ENCODE assay signal across 26 mouse cellular contexts in genomic region chr9:111643369-111643768, GRCm38 (mm10). TPM values are rescaled to one million over a fixed set of nuclear protein-coding genes. Genes with fewer than 3 reads are reported as not detected.
DNase-seq lines count a peak whose midpoint lies in the region; ATAC-seq lines count a peak whose summit lies in the region.
"Had no signal": no experiment of that assay in that cellular context is flagged by ENCODE, and none has a peak within 500 bp of the region (broad histone marks: within the 10 kb centered on the region; RNA-seq: fewer than 3 reads in every experiment).

No protein-coding gene starts in this region.

- H3K4me2 ChIP-seq in kidney, embryonic 14.5 days (replicated peaks; ENCODE audit: low read depth, low read length): no peak overlapping the region
- H3K4me2 ChIP-seq: embryonic facial prominence, embryonic 15.5 days; forebrain, embryonic 12.5 days; forebrain, embryonic 15.5 days; heart, embryonic 11.5 days; hindbrain, embryonic 12.5 days; hindbrain, embryonic 15.5 days had no signal

- peak; percentile 58 for DNase-seq in heart, adult 11 months
- no peak for DNase-seq in heart, adult 8-10 months (ENCODE audit: low spot score)
- DNase-seq in kidney, adult 9 months: peak; percentile 2
- peak; percentile 41 for DNase-seq in fibroblast of lung, adult 2 months (ENCODE audit: low read depth)
- DNase-seq: adrenal gland, adult 8-10 months; adrenal gland, postnatal 25 days; B cell, adult 2 months; cerebellum, adult 11-12 months; cerebellum, adult 8-10 months; cerebellum, postnatal 10 days; cerebellum, postnatal 36 days; embryo, embryonic 11 days; gastrocnemius, postnatal 10 days; gastrocnemius, postnatal 36 days had no signal

- H3K9ac ChIP-seq in kidney, embryonic 14.5 days (ENCODE audit: low read depth, low read length): no peak overlapping the region
- H3K9ac ChIP-seq: embryonic facial prominence, embryonic 15.5 days; forebrain, embryonic 12.5 days; forebrain, embryonic 15.5 days; hindbrain, embryonic 12.5 days; hindbrain, embryonic 15.5 days had no signal

- no peak overlapping the region for H3K27ac ChIP-seq in kidney, embryonic 14.5 days (ENCODE audit: low read depth, low read length)
- H3K27ac ChIP-seq: embryonic facial prominence, embryonic 15.5 days; forebrain, embryonic 12.5 days; forebrain, embryonic 15.5 days; hindbrain, embryonic 12.5 days; hindbrain, embryonic 15.5 days had no signal

- no peaks in the 10 kb centered on the region for H3K27me3 ChIP-seq in kidney, embryonic 14.5 days (ENCODE audit: control insufficient read depth, insufficient read depth, low read length)
- H3K27me3 ChIP-seq: CH12.LX; embryonic facial prominence, embryonic 15.5 days; forebrain, embryonic 12.5 days; forebrain, embryonic 15.5 days; hindbrain, embryonic 12.5 days; hindbrain, embryonic 15.5 days had no signal

- 54% methylated on average over 5 of the region's 5 CpGs for WGBS in kidney, embryonic 14.5 days

- H3K4me1 ChIP-seq in kidney, embryonic 14.5 days (ENCODE audit: control insufficient read depth, insufficient read depth, low read length): no peaks in the 10 kb centered on the region
- H3K4me1 ChIP-seq: embryonic facial prominence, embryonic 15.5 days; forebrain, embryonic 12.5 days; forebrain, embryonic 15.5 days; hindbrain, embryonic 12.5 days; hindbrain, embryonic 15.5 days had no signal

- H3K9me3 ChIP-seq in kidney, embryonic 14.5 days (ENCODE audit: control insufficient read depth, low read length): no peaks in the 10 kb centered on the region
- H3K9me3 ChIP-seq: embryonic facial prominence, embryonic 15.5 days; forebrain, embryonic 12.5 days; forebrain, embryonic 15.5 days; hindbrain, embryonic 12.5 days; hindbrain, embryonic 15.5 days had no signal

- ATAC-seq in kidney, embryonic 14.5 days (ENCODE audit: low FRiP score, low TSS enrichment): no peak
- ATAC-seq in activated CD4-positive, CD25-positive, alpha-beta regulatory T cell, adult 4 months: no peak
- ATAC-seq: forebrain, embryonic 15.5 days had no signal

- no peak overlapping the region for H3K4me3 ChIP-seq in kidney, embryonic 14.5 days (ENCODE audit: low read length)
- H3K4me3 ChIP-seq: embryonic facial prominence, embryonic 15.5 days; forebrain, embryonic 12.5 days; forebrain, embryonic 15.5 days; hindbrain, embryonic 12.5 days; hindbrain, embryonic 15.5 days had no signal

- H3K36me3 ChIP-seq in kidney, embryonic 14.5 days (ENCODE audit: control insufficient read depth, insufficient read depth, low read length): no peaks in the 10 kb centered on the region
- H3K36me3 ChIP-seq: embryonic facial prominence, embryonic 15.5 days; forebrain, embryonic 12.5 days; forebrain, embryonic 15.5 days; G1E; hindbrain, embryonic 12.5 days; hindbrain, embryonic 15.5 days had no signal

RNA-seq across cellular contexts. Expression of gene Stac, which starts 46.8 kb away (rescaled TPM):
- under 1 TPM in 3 of 4 experiments, not detected in 1; 0.13 to 0.52 (median 0.22) TPM for total RNA-seq in heart, adult 8-10 months (2022)
- 0.86 and 1.3 TPM in 2 replicates for polyA plus RNA-seq in kidney, embryonic 14.5 days (2014; fragmentation: Nextera tagmentation; extraction: Ambion mirVana)
- polyA plus RNA-seq in activated CD4-positive, CD25-positive, alpha-beta regulatory T cell, adult 4 months (2017; shearing (Covaris generic)): not detected
- total RNA-seq: CH12.LX; granulocyte monocyte progenitor cell, adult 5-6 weeks; hematopoietic stem cell, adult 5-6 weeks had no signal
- polyA plus RNA-seq: G1E had no signal
